Mouse (Mus musculus): ENCODE measurements around the gene Dolk. TPM values are rescaled to one million over a fixed set of nuclear protein-coding genes. Genes with fewer than 3 reads are reported as not detected.
A peak's percentile ranks its signal among the peaks of the same experiment; 100 is the strongest.

Gene Dolk
- polyA plus RNA-seq, 1 experiment from 2014 or later: 33.0 TPM

DNA sequence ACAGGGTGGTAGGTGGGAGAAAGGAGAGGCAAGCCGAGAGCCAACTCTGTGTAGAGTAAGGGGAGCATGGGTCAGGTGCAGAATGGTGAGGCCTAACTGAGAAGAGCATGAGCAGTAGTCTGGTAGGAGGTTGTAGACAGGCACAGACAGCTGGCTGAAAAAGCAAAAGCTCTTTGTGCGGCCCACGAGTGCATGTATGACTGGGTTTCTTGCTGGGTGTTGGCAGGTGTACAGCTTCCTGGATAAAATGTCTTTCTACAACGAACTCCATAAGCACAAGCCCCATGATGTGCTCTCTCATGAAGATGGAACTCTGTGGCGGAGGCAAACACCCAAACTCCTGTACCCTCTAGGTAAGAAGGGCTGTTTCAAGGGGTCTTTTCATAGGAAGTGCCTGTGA, 30.8 kb upstream of the Dolk start:
- whole genome bisulfite sequencing: 90% methylated on average over 5 of the region's 5 CpGs
- Histone ChIP-seq H3K9ac (ENCODE audit: low read length) (no peak overlapping the region), H3K9me3 (ENCODE audit: control insufficient read depth, low read length) (no peaks in the 10 kb centered on the region), H3K4me1 (ENCODE audit: control insufficient read depth in 2 of 2, insufficient read depth in 2 of 2, low read length in 2 of 2) (no peaks in the 10 kb centered on the region), H3K4me2 (ENCODE audit: low read length) (no peak overlapping the region), H3K36me3 (ENCODE audit: control insufficient read depth, insufficient read depth, low read length) (peaks cover 96% of the 10 kb centered on the region), H3K27me3 (ENCODE audit: control insufficient read depth, insufficient read depth, low read length) (no peaks in the 10 kb centered on the region), H3K4me3 (ENCODE audit: control insufficient read depth in 1 of 2, insufficient read depth in 1 of 2, low read depth in 1 of 2, low read length in 2 of 2) (no peak overlapping the region), H3K27ac (replicated peaks in 1 of 2; ENCODE audit: control insufficient read depth in 1 of 2, insufficient read depth in 1 of 2, low read depth in 2 of 2, low read length in 2 of 2) (no peak overlapping the region)
- ATAC-seq (ENCODE audit: insufficient number of reproducible peaks, insufficient read depth, low FRiP score, low read depth): no peak

- H3K36me3 ChIP-seq (ENCODE audit: control insufficient read depth, insufficient read depth, low read length): peaks cover 93% of the 10 kb centered on the region
- H3K4me2 ChIP-seq (ENCODE audit: low read length): no peak overlapping the region
- no peak overlapping the region for H3K9ac ChIP-seq (ENCODE audit: low read length)
- WGBS: 91% methylated on average over 4 of the region's 4 CpGs
- no peak overlapping the region for H3K27ac ChIP-seq (replicated peaks in 1 of 2; ENCODE audit: control insufficient read depth in 1 of 2, insufficient read depth in 1 of 2, low read depth in 2 of 2, low read length in 2 of 2)
- H3K9me3 ChIP-seq (ENCODE audit: control insufficient read depth, low read length): no peaks in the 10 kb centered on the region
- no peak overlapping the region for H3K4me3 ChIP-seq (ENCODE audit: control insufficient read depth in 1 of 2, insufficient read depth in 1 of 2, low read depth in 1 of 2, low read length in 2 of 2)
- no peak for ATAC-seq (ENCODE audit: insufficient number of reproducible peaks, insufficient read depth, low FRiP score, low read depth)
- no peaks in the 10 kb centered on the region for H3K4me1 ChIP-seq (ENCODE audit: control insufficient read depth in 2 of 2, insufficient read depth in 2 of 2, low read length in 2 of 2)
- no peaks in the 10 kb centered on the region for H3K27me3 ChIP-seq (ENCODE audit: control insufficient read depth, insufficient read depth, low read length)
Observed at GRCm38 (mm10) chr2:30316136-30316535, 30.0 kb upstream of the Dolk start.

GRCm38 (mm10) chr2:30311481-30311880, 25.3 kb upstream of the Dolk start:
- Histone ChIP-seq H3K27ac (replicated peaks in 1 of 2; ENCODE audit: control insufficient read depth in 1 of 2, insufficient read depth in 1 of 2, low read depth in 2 of 2, low read length in 2 of 2) (no peak overlapping the region), H3K4me1 (ENCODE audit: control insufficient read depth in 2 of 2, insufficient read depth in 2 of 2, low read length in 2 of 2) (no peaks in the 10 kb centered on the region), H3K9ac (ENCODE audit: low read length) (no peak overlapping the region), H3K36me3 (ENCODE audit: control insufficient read depth, insufficient read depth, low read length) (peaks cover 97% of the 10 kb centered on the region), H3K4me3 (ENCODE audit: control insufficient read depth in 1 of 2, insufficient read depth in 1 of 2, low read depth in 1 of 2, low read length in 2 of 2) (no peak overlapping the region), H3K27me3 (ENCODE audit: control insufficient read depth, insufficient read depth, low read length) (no peaks in the 10 kb centered on the region), H3K4me2 (ENCODE audit: low read length) (no peak overlapping the region), H3K9me3 (ENCODE audit: control insufficient read depth, low read length) (no peaks in the 10 kb centered on the region)
- WGBS: 91% methylated on average over 2 of the region's 2 CpGs
- no peak for ATAC-seq (ENCODE audit: insufficient number of reproducible peaks, insufficient read depth, low FRiP score, low read depth)

GRCm38 (mm10) chr2:30309351-30309750, 23.2 kb upstream of the Dolk start:
- Histone ChIP-seq H3K36me3 (ENCODE audit: control insufficient read depth, insufficient read depth, low read length) (peaks cover 97% of the 10 kb centered on the region), H3K4me3 (ENCODE audit: control insufficient read depth in 1 of 2, insufficient read depth in 1 of 2, low read depth in 1 of 2, low read length in 2 of 2) (no peak overlapping the region), H3K27me3 (ENCODE audit: control insufficient read depth, insufficient read depth, low read length) (no peaks in the 10 kb centered on the region), H3K27ac (replicated peaks in 1 of 2; ENCODE audit: control insufficient read depth in 1 of 2, insufficient read depth in 1 of 2, low read depth in 2 of 2, low read length in 2 of 2) (no peak overlapping the region), H3K4me2 (ENCODE audit: low read length) (no peak overlapping the region), H3K9ac (ENCODE audit: low read length) (no peak overlapping the region), H3K4me1 (ENCODE audit: control insufficient read depth in 2 of 2, insufficient read depth in 2 of 2, low read length in 2 of 2) (no peaks in the 10 kb centered on the region), H3K9me3 (ENCODE audit: control insufficient read depth, low read length) (no peaks in the 10 kb centered on the region)
- no peak for ATAC-seq (ENCODE audit: insufficient number of reproducible peaks, insufficient read depth, low FRiP score, low read depth)
- 86% methylated on average over 3 of the region's 3 CpGs for WGBS

DNA sequence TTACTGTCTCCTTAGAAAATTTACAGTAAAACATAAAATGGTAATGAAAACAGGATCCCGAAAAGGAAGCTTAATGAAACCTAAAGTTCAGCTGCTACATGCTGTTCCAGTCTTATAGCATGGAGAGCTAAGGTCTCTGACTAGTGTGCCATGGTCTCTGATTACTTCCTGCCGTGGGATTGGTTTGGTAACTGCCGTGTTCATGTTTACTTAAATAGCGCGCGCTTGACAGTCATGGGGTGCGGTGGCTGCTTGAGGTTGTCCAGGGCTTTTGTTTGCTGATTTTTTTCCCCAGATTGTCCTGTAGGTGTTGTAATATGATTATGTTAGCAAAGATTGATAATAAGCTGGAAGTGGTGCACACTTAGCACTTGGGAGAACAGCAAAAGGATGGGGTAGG, 20.0 kb upstream of the Dolk start:
- Histone ChIP-seq H3K27me3 (ENCODE audit: control insufficient read depth, insufficient read depth, low read length) (no peaks in the 10 kb centered on the region), H3K9me3 (ENCODE audit: control insufficient read depth, low read length) (no peaks in the 10 kb centered on the region), H3K36me3 (ENCODE audit: control insufficient read depth, insufficient read depth, low read length) (peaks cover 100% of the 10 kb centered on the region), H3K27ac (replicated peaks in 1 of 2; ENCODE audit: control insufficient read depth in 1 of 2, insufficient read depth in 1 of 2, low read depth in 2 of 2, low read length in 2 of 2) (no peak overlapping the region), H3K4me1 (ENCODE audit: control insufficient read depth in 2 of 2, insufficient read depth in 2 of 2, low read length in 2 of 2) (no peaks in the 10 kb centered on the region), H3K4me3 (ENCODE audit: control insufficient read depth in 1 of 2, insufficient read depth in 1 of 2, low read depth in 1 of 2, low read length in 2 of 2) (no peak overlapping the region), H3K4me2 (ENCODE audit: low read length) (no peak overlapping the region), H3K9ac (ENCODE audit: low read length) (no peak overlapping the region)
- WGBS: 93% methylated on average over 7 of the region's 7 CpGs
- ATAC-seq (ENCODE audit: insufficient number of reproducible peaks, insufficient read depth, low FRiP score, low read depth): no peak

DNA sequence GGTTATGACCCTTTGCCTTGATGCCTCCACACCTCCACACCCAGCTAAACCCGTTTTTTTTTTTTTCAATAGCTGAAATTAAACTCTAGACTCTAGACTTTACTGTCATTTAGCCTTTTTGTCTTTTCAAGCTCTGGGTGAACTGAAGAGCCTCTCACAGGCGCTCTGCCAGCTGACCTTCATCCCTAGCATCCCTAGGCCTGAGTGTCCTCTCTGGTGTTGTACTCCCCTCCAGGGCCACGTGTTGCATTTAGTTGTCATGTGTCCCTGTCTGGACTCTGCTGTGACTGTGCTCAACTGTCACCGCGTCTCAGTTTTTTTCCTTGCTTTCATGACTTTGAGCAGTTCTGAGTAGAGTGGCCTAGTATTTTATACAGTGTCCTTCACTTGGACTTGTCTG, 13.8 kb upstream of the Dolk start:
- H3K4me3 ChIP-seq (ENCODE audit: control insufficient read depth in 1 of 2, insufficient read depth in 1 of 2, low read depth in 1 of 2, low read length in 2 of 2): no peak overlapping the region
- no peaks in the 10 kb centered on the region for H3K4me1 ChIP-seq (ENCODE audit: control insufficient read depth in 2 of 2, insufficient read depth in 2 of 2, low read length in 2 of 2)
- WGBS: 86% methylated on average over 5 of the region's 5 CpGs
- no peak overlapping the region for H3K27ac ChIP-seq (replicated peaks in 1 of 2; ENCODE audit: control insufficient read depth in 1 of 2, insufficient read depth in 1 of 2, low read depth in 2 of 2, low read length in 2 of 2)
- no peak overlapping the region for H3K4me2 ChIP-seq (ENCODE audit: low read length)
- no peaks in the 10 kb centered on the region for H3K27me3 ChIP-seq (ENCODE audit: control insufficient read depth, insufficient read depth, low read length)
- peaks cover 83% of the 10 kb centered on the region for H3K36me3 ChIP-seq (ENCODE audit: control insufficient read depth, insufficient read depth, low read length)
- no peaks in the 10 kb centered on the region for H3K9me3 ChIP-seq (ENCODE audit: control insufficient read depth, low read length)
- no peak for ATAC-seq (ENCODE audit: insufficient number of reproducible peaks, insufficient read depth, low FRiP score, low read depth)
- H3K9ac ChIP-seq (ENCODE audit: low read length): no peak overlapping the region

GRCm38 (mm10) chr2:30299525-30299924, 13.4 kb upstream of the Dolk start:
- Histone ChIP-seq H3K4me2 (ENCODE audit: low read length) (no peak overlapping the region), H3K9me3 (ENCODE audit: control insufficient read depth, low read length) (no peaks in the 10 kb centered on the region), H3K4me1 (ENCODE audit: control insufficient read depth in 2 of 2, insufficient read depth in 2 of 2, low read length in 2 of 2) (no peaks in the 10 kb centered on the region), H3K27me3 (ENCODE audit: control insufficient read depth, insufficient read depth, low read length) (no peaks in the 10 kb centered on the region), H3K4me3 (ENCODE audit: control insufficient read depth in 1 of 2, insufficient read depth in 1 of 2, low read depth in 1 of 2, low read length in 2 of 2) (no peak overlapping the region), H3K9ac (ENCODE audit: low read length) (no peak overlapping the region), H3K36me3 (ENCODE audit: control insufficient read depth, insufficient read depth, low read length) (peaks cover 78% of the 10 kb centered on the region), H3K27ac (replicated peaks in 1 of 2; ENCODE audit: control insufficient read depth in 1 of 2, insufficient read depth in 1 of 2, low read depth in 2 of 2, low read length in 2 of 2) (no peak overlapping the region)
- WGBS: 69% methylated on average over 3 of the region's 3 CpGs
- no peak for ATAC-seq (ENCODE audit: insufficient number of reproducible peaks, insufficient read depth, low FRiP score, low read depth)

DNA sequence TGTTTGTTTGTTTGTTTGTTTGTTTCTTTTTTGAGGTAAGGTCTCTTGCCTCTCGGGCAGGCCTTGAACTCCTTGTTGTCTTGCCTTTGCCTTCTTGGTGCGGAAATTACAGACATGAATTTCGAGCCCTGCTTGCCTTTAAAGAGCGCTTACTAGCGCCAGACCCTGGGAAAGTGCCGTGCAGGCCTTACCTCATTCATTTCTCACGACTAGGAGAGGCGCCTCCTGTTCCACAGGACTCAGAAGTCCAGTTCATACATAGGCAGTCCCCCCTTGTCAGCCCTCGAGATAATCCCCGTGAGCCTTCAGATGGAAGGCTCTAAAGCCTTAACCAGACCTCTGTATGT, 866 bp upstream of the Dolk start:
- Histone ChIP-seq H3K4me1 (ENCODE audit: control insufficient read depth in 2 of 2, insufficient read depth in 2 of 2, low read length in 2 of 2) (peaks cover 10 to 17% of the 10 kb centered on the region in 2 experiments), H3K4me2 (ENCODE audit: low read length) (peak overlapping the region; percentile 85), H3K36me3 (ENCODE audit: control insufficient read depth, insufficient read depth, low read length) (peaks cover 7% of the 10 kb centered on the region), H3K27me3 (ENCODE audit: control insufficient read depth, insufficient read depth, low read length) (no peaks in the 10 kb centered on the region), H3K9ac (ENCODE audit: low read length) (peak overlapping the region; percentile 96), H3K27ac (replicated peaks in 1 of 2; ENCODE audit: control insufficient read depth in 1 of 2, insufficient read depth in 1 of 2, low read depth in 2 of 2, low read length in 2 of 2) (peak overlapping the region in 1 of 2 experiments; percentile 62; a peak in 1 of 4 replicates), H3K4me3 (ENCODE audit: control insufficient read depth in 1 of 2, insufficient read depth in 1 of 2, low read depth in 1 of 2, low read length in 2 of 2) (peak overlapping the region; percentile 82 to 86), H3K9me3 (ENCODE audit: control insufficient read depth, low read length) (no peaks in the 10 kb centered on the region)
- 0% methylated on average over 10 of the region's 10 CpGs for WGBS
- ATAC-seq (ENCODE audit: insufficient number of reproducible peaks, insufficient read depth, low FRiP score, low read depth): no peak
